Mouse (Mus musculus): Measurements from ENCODE around the gene Il19. TPM values are rescaled to one million over a fixed set of nuclear protein-coding genes. Genes with fewer than 3 reads are reported as not detected.
A peak's percentile ranks its signal among the peaks of the same experiment; 100 is the strongest.

Gene Il19
- not detected for total RNA-seq (2021)

- intact Hi-C loops (cut with DNase I): no loop called here
Measured at GRCm38 (mm10) chr1:130940065-130940687, at the start of gene Il19. Gene Il19, minus strand, starts transcription at chr1:130940115.

GRCm38 (mm10) chr1:130989331-130989730, 49.4 kb upstream of the Il19 start:
- intact Hi-C loops (cut with DNase I): no loop called here

More at GRCm38 (mm10) chr1:130940065-130940687, at the start of gene Il19:
- DNase-seq: peak; percentile 29

DNA sequence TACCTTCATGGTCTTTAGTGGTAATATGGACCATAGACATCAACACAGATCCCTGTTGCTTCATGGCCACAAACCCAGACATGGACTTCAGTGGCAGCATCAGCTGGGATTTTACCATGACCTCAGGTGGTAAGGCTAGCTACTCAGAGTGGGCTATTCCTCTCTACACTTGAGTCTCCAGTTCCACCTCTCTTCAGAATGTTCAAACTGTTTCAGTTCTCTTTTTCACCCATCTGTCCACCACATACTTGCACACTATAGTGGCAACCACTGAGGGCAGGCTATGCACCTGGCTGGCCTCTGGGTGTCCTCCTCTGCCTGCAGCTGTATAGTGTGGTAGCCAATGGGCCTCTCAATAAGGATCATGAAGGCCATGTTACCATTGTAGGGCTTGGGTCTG, 47.5 kb upstream of the Il19 start:
- no peak for DNase-seq
- intact Hi-C loops (cut with DNase I): no loop called here

More at GRCm38 (mm10) chr1:130989331-130989730, 49.4 kb upstream of the Il19 start:
- DNase-seq: no peak

DNA sequence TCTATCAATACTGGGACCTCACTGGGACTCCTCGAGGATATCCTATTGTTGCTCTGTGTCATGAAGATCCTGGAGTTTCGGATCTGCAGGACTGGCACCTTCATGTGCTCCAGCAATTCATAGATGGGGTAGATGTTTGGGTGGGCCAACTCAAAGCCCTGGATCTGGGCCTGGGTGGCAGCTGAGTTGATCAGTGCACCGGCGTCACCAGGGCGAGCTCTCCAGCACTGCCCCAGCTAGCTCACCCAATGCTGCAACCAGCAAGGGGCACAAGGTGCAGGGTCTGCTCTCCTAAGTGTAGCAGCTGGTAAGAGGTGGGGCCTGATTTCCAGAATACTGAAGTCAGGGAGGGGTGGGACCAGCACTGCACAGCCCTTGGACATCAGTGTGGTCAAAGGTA, 47.1 kb upstream of the Il19 start:
- intact Hi-C loops (cut with DNase I): no loop called here
- DNase-seq: no peak

GRCm38 (mm10) chr1:130984441-130984840, 44.5 kb upstream of the Il19 start:
- intact Hi-C loops (cut with DNase I): no loop called here
- DNase-seq: no peak

- intact Hi-C loops (cut with DNase I): loop anchor here (10.0 kb wide), 1 partner anchor 105 kb away; no protein-coding TSS in a partner anchor
- peak; percentile 57 for DNase-seq
Measured at GRCm38 (mm10) chr1:130979455-130979854, 39.5 kb upstream of the Il19 start.

DNA sequence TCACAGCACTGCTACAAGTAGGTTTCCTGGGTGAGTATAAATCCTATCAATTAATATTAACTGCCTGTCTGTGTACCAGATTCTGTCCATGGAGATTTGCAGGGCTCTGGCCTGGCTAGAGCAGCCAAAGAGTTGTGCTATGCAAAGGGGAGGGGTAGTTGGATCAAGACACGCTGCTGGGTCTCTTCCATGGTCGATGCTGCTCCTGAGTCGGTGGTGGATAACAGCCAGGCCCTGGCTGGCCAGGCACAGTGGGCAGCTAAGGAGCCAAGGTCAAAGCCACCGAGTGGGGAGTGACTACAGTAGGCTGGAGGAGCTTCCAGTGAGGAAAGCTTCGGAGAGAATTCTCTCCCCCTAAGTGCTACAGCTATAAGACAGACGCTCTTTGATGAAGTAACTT, 24.0 kb upstream of the Il19 start:
- intact Hi-C loops (cut with DNase I): no loop called here
- peak; percentile 62 for DNase-seq

DNA sequence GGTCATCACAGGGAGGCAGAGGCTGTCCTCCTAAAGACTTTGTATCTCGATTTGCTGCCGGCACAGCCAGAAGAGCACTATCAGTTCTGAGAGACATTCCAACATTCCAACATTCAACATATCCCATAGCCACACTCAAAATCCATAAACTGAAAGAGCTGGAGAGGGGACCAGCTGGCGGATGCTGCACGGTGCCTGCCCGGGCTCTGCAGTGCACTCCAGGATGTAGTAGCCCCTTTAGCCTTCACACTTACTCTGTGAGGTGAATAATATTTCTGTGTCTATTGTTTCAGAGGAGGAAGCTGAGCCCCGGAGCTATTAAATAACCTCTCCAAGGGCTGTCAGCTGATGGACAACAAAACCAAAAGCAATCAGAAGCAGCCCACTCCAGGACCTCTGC, 7.0 kb upstream of the Il19 start:
- intact Hi-C loops (cut with DNase I): no loop called here
- no peak for DNase-seq

DNA sequence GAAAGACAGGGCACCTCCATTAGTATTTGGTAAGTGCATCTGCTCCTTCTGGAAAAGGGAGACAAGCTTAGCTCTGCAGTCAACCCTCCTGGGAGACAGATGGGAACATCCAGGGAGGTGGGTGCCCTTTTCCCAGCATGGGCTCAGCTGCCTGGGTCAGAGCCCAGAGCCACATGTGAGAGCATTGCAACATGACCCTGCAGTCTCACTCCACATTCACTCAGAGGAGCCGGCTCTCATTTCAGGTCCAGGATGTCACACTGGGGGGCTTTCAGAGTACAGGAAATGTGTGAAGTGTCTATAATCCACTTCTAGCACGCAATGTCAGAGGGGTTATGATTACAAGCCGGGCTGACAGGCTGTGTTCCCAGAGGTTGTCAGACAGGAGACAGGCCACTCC, 1.9 kb upstream of the Il19 start:
- intact Hi-C loops (cut with DNase I): no loop called here
- no peak for DNase-seq

GRCm38 (mm10) chr1:130938192-130938591, 1.7 kb downstream of the Il19 start:
- intact Hi-C loops (cut with DNase I): no loop called here
- DNase-seq: peak; percentile 86

DNA sequence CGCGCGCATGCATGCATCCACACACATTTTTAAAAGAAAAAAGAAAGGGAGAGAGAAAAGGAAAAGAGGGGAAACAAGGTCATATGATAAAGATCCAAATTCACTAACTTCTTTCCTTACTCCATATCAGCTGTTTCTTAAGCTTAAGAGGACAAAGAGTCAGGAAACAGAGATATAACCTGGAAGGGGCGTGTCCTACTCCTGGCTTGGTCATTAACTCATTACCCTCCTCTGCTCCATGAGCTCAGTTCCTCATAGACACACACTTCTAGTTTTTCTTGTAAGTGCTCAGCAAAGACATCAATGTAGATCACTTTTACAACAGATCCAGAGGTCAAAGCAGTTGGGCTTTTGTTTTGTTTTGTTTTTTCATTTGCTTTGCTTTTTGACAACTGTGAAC, 2.7 kb downstream of the Il19 start:
- intact Hi-C loops (cut with DNase I): no loop called here
- no peak for DNase-seq

DNA sequence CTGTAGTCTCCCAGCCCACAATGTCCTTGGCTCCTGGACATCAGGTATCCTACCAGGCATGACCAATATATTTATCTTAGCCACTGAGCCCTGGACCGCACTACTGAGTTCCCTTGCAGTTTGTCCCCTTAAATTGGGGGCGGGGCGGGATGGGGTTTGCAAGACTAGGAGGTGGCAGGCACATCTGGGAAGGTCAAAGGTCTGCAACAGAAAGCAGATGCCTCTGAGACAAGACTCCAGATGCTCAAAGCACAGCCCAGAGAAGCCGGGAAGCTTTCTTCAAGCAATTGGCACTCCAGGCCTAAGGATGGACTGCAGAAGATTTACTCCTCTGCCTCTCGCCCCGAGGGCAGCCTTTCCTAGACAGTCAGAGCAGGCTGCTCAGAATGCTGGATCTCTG, 3.6 kb downstream of the Il19 start:
- intact Hi-C loops (cut with DNase I): no loop called here
- DNase-seq: no peak

DNA sequence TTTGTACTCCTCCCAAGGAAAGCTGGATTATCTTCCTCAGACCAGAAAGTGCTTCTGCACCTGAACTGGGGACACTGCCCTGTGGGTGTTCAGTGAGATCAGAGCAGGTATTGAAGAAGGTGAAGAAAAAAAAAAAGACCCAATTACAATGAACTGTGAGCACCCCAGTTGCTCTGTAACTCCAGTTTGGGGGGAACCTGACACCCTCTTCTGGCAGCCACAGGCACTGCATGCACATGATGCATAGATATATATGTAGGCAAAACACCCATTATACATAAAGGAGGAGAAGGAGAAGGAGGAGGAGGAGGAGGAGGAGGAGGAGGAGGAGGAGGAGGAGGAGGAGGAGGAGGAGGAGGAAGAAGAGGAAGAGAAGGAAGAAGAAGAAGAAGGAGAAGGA, 13.4 kb downstream of the Il19 start:
- no peak for DNase-seq
- intact Hi-C loops (cut with DNase I): no loop called here

- intact Hi-C loops (cut with DNase I): no loop called here
Measured at GRCm38 (mm10) chr1:130918323-130918980, 21.5 kb downstream of the Il19 start.

DNA sequence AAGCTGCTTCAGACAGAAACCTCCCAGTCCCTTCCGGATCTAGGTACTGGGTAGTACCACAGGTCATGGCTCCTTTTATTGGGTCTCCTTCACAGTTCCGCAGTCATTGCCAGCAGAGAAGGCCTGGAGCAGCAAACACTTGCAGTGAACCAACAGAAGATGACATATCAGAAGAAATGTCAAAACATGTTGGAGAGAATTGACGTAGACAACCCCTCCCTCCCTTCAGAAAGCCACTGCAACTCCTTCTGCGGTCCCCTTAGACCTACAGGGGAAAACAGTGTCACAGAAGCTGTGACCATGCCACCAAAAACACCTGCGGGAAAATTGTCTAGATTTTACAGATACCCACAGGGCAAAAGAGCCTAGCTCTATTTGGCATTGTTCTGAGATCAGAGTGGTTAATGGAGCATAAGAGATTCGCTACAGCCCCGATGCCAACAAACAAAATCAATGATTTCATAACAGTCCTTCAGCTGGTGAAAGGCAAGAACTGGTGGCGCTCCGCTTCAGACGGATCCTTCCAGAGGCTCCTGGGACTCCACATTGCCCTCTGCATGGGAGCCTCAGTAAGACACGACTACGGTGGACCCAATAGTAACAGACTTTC, 28.4 kb downstream of the Il19 start, which contains the start of gene Il20:
Gene Il20, minus strand, starts transcription at position 51 of the 610 bp plus-strand sequence.
- DNase-seq: no peak
- intact Hi-C loops (cut with DNase I): no loop called here

More at GRCm38 (mm10) chr1:130918323-130918980, 21.5 kb downstream of the Il19 start:
- no peak for DNase-seq

GRCm38 (mm10) chr1:130902505-130902904, 37.4 kb downstream of the Il19 start:
- intact Hi-C loops (cut with DNase I): no loop called here
- DNase-seq: no peak

DNA sequence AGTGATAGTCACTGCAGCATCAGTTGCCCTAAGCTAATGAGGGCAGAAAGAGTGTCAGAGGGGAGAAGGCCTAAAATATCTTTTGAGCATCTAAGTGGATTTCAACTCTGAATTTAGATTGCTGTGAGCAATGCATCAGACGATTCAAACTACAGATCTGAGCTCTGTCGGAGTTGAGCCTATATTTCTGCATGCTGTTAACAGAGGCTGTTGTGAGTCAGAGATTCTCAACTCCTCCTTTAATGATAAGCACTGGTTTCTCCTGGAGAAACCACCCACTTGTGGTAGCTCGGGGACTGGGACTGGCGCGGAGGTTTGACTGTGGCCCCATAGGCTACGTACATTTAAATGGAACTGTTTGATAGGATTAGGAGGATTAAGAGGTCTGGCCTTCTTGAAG, 45.4 kb downstream of the Il19 start:
- intact Hi-C loops (cut with DNase I): no loop called here
- DNase-seq: no peak

GRCm38 (mm10) chr1:130893329-130894040, 46.4 kb downstream of the Il19 start:
- no peak for DNase-seq
- intact Hi-C loops (cut with DNase I): no loop called here

DNA sequence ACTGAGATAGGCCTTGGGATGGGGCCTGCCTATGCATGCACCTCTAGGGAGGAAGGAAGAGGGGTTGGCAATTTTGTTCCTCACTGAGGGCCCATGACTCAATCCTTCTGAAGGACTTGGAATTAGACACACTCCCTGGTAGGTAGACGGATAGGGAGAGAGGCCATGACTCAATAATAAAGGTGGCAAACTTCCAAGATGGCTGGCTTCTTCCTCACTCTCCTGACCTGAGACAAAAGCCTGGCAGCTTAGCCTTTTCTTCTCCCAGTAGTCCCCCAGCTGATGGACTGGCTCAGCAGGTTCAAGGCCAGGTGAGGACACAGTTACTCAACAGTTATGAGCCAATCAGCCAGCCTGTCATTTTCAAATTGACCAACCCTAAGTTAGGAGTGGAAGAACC, 47.5 kb downstream of the Il19 start:
- intact Hi-C loops (cut with DNase I): no loop called here
- DNase-seq: no peak

GRCm38 (mm10) chr1:130887354-130887753, 52.6 kb downstream of the Il19 start, which contains the start of gene Il24:
Gene Il24, minus strand, starts transcription at chr1:130887454.
- DNase-seq: no peak
- intact Hi-C loops (cut with DNase I): loop anchor here (5.0 kb wide), 1 partner anchor 360 kb away; the partner anchor contains the start of gene Rassf5

DNA sequence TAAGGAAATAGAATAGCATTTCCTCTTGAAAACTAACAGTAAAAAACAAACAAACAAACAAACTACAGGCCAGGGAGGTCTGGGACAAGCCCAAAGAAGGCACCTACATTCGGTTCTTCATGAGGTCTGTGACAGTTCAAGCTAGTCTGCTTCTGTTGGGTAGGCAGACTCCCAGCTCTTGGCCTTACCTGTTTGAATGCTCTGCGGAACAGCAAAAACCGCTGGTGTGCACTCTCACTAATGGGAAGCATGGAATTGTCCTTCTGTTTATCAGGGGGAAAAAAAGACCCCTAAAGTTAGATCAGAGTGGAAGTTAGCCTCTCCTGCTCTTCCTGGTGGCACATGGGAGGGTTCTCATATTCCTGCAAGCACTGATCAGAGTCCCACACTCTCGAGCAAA, 56.8 kb downstream of the Il19 start:
- no peak for DNase-seq
- intact Hi-C loops (cut with DNase I): no loop called here

Data from left cerebral cortex, postnatal 4 days (tissue).